8 mouse cellular contexts compared by ENCODE assay signal in genomic region chr7:44847772-44848171, GRCm38 (mm10). TPM values are rescaled to one million over a fixed set of nuclear protein-coding genes. Genes with fewer than 3 reads are reported as not detected.
DNase-seq lines count a peak whose midpoint lies in the region; ATAC-seq lines count a peak whose summit lies in the region.

No protein-coding gene starts in this region.

- H3K36me3 ChIP-seq in kidney, embryonic 15.5 days, result peaks cover 56% of the 10 kb centered on the region
- peaks cover 55% of the 10 kb centered on the region for H3K36me3 ChIP-seq in hindbrain, embryonic 13.5 days
- peaks cover 33% of the 10 kb centered on the region for H3K36me3 ChIP-seq in midbrain, embryonic 15.5 days (replicated peaks)

- ATAC-seq in kidney, embryonic 15.5 days (replicated peaks; ENCODE audit: low FRiP score), result no peak
- ATAC-seq in hindbrain, embryonic 13.5 days (ENCODE audit: low FRiP score), result no peak
- no peak for ATAC-seq in midbrain, embryonic 15.5 days (replicated peaks)
- no peak for ATAC-seq in monocyte, adult 5-6 weeks (replicated peaks; ENCODE audit: insufficient number of reproducible peaks, low FRiP score, low TSS enrichment, poor library complexity, severe bottlenecking)

- no peak for DNase-seq in kidney, adult 18-20 months
- DNase-seq in cerebellum, adult 9-11 months, result peak; percentile 79
- DNase-seq in layer of hippocampus, postnatal 10 days (ENCODE audit: low spot score in 2 of 2), result no peak
- no peak for DNase-seq in left cerebral cortex, adult 11 months (ENCODE audit: low spot score)

- H3K9ac ChIP-seq in kidney, embryonic 15.5 days, result peak overlapping the region; percentile 77
- peak overlapping the region; percentile 77 for H3K9ac ChIP-seq in hindbrain, embryonic 13.5 days
- peak overlapping the region; percentile 38 for H3K9ac ChIP-seq in midbrain, embryonic 15.5 days

- no peaks in the 10 kb centered on the region for H3K27me3 ChIP-seq in kidney, embryonic 15.5 days
- H3K27me3 ChIP-seq in hindbrain, embryonic 13.5 days, result no peaks in the 10 kb centered on the region
- H3K27me3 ChIP-seq in midbrain, embryonic 15.5 days (replicated peaks), result no peaks in the 10 kb centered on the region

- peak overlapping the region; percentile 78 for H3K4me2 ChIP-seq in kidney, embryonic 15.5 days
- H3K4me2 ChIP-seq in hindbrain, embryonic 13.5 days, result peak overlapping the region; percentile 86
- H3K4me2 ChIP-seq in midbrain, embryonic 15.5 days, result peak overlapping the region; percentile 70

- H3K4me1 ChIP-seq in kidney, embryonic 15.5 days, result peaks cover 32% of the 10 kb centered on the region
- H3K4me1 ChIP-seq in hindbrain, embryonic 13.5 days (replicated peaks), result peaks cover 40% of the 10 kb centered on the region
- peaks cover 35% of the 10 kb centered on the region for H3K4me1 ChIP-seq in midbrain, embryonic 15.5 days

- peak overlapping the region; percentile 79 for H3K4me3 ChIP-seq in kidney, embryonic 15.5 days (replicated peaks)
- peak overlapping the region; percentile 78 for H3K4me3 ChIP-seq in hindbrain, embryonic 13.5 days
- peak overlapping the region; percentile 86 for H3K4me3 ChIP-seq in midbrain, embryonic 15.5 days

- H3K27ac ChIP-seq in kidney, embryonic 15.5 days, result no peak overlapping the region
- peak overlapping the region; percentile 98 for H3K27ac ChIP-seq in hindbrain, embryonic 13.5 days
- H3K27ac ChIP-seq in midbrain, embryonic 15.5 days, result peak overlapping the region; percentile 99; the same call in 1 of the 2 replicates

- 68% methylated on average over 5 of the region's 5 CpGs for WGBS in kidney, embryonic 15.5 days
- WGBS in hindbrain, embryonic 13.5 days, result 81% methylated on average over 5 of the region's 5 CpGs
- 80% methylated on average over 5 of the region's 5 CpGs for WGBS in midbrain, embryonic 15.5 days

- H3K9me3 ChIP-seq in kidney, embryonic 15.5 days (replicated peaks), result no peaks in the 10 kb centered on the region
- no peaks in the 10 kb centered on the region for H3K9me3 ChIP-seq in hindbrain, embryonic 13.5 days
- H3K9me3 ChIP-seq in midbrain, embryonic 15.5 days, result no peaks in the 10 kb centered on the region

RNA-seq across cellular contexts. Expression of gene Akt1s1, which starts 1.0 kb away (rescaled TPM):
- polyA plus RNA-seq in kidney, embryonic 15.5 days (2015; fragmentation: Nextera tagmentation; extraction: Ambion mirVana), result 108 and 118 TPM in 2 replicates
- polyA plus RNA-seq in hindbrain, embryonic 13.5 days (2015; fragmentation: Nextera tagmentation; extraction: Ambion mirVana), result 86.8 and 93.7 TPM in 2 replicates
- 89.7 and 91.1 TPM in 2 replicates for polyA plus RNA-seq in midbrain, embryonic 15.5 days (2015; fragmentation: Nextera tagmentation; extraction: Ambion mirVana)
- 11.6 to 33.0 TPM (median 13.0 TPM) in 3 replicates for total RNA-seq in monocyte, adult 5-6 weeks (2017)
- total RNA-seq in layer of hippocampus, postnatal 10 days (2021), result 10 to 100 TPM; 85.8 to 95.5 TPM

RNA-seq across cellular contexts. Expression of gene Tbc1d17, which starts 1.1 kb away (rescaled TPM):
- polyA plus RNA-seq in kidney, embryonic 15.5 days (2015; fragmentation: Nextera tagmentation; extraction: Ambion mirVana), result 76.8 and 81.0 TPM in 2 replicates
- 108 and 112 TPM in 2 replicates for polyA plus RNA-seq in hindbrain, embryonic 13.5 days (2015; fragmentation: Nextera tagmentation; extraction: Ambion mirVana)
- polyA plus RNA-seq in midbrain, embryonic 15.5 days (2015; fragmentation: Nextera tagmentation; extraction: Ambion mirVana), result 121 and 122 TPM in 2 replicates
- 33.8 to 69.8 TPM (median 57.7 TPM) in 3 replicates for total RNA-seq in monocyte, adult 5-6 weeks (2017)
- 10 to 100 TPM; 41.2 to 53.3 TPM for total RNA-seq in layer of hippocampus, postnatal 10 days (2021)

RNA-seq across cellular contexts. Expression of gene Pnkp, which starts 9.2 kb away (rescaled TPM):
- polyA plus RNA-seq in kidney, embryonic 15.5 days (2015; fragmentation: Nextera tagmentation; extraction: Ambion mirVana), result 31.1 and 33.6 TPM in 2 replicates
- 34.1 and 35.8 TPM in 2 replicates for polyA plus RNA-seq in hindbrain, embryonic 13.5 days (2015; fragmentation: Nextera tagmentation; extraction: Ambion mirVana)
- polyA plus RNA-seq in midbrain, embryonic 15.5 days (2015; fragmentation: Nextera tagmentation; extraction: Ambion mirVana), result 30.5 and 32.8 TPM in 2 replicates
- total RNA-seq in monocyte, adult 5-6 weeks (2017), result 68.9 to 89.5 TPM (median 71.5 TPM) in 3 replicates
- total RNA-seq in layer of hippocampus, postnatal 10 days (2021), result 10 to 100 TPM; 32.6 to 38.4 TPM

RNA-seq across cellular contexts. Expression of gene Ptov1, which starts 21.8 kb away (rescaled TPM):
- 411 and 437 TPM in 2 replicates for polyA plus RNA-seq in kidney, embryonic 15.5 days (2015; fragmentation: Nextera tagmentation; extraction: Ambion mirVana)
- polyA plus RNA-seq in hindbrain, embryonic 13.5 days (2015; fragmentation: Nextera tagmentation; extraction: Ambion mirVana), result 495 and 503 TPM in 2 replicates
- polyA plus RNA-seq in midbrain, embryonic 15.5 days (2015; fragmentation: Nextera tagmentation; extraction: Ambion mirVana), result 517 and 553 TPM in 2 replicates
- total RNA-seq in monocyte, adult 5-6 weeks (2017), result 7.2 to 11.9 TPM (median 7.4 TPM) in 3 replicates
- total RNA-seq in layer of hippocampus, postnatal 10 days (2021), result 100 to 1,000 TPM; 278 to 304 TPM

RNA-seq across cellular contexts. Expression of gene Atf5, which starts 31.3 kb away (rescaled TPM):
- polyA plus RNA-seq in kidney, embryonic 15.5 days (2015; fragmentation: Nextera tagmentation; extraction: Ambion mirVana), result 4.2 and 4.3 TPM in 2 replicates
- 3.5 and 4.2 TPM in 2 replicates for polyA plus RNA-seq in hindbrain, embryonic 13.5 days (2015; fragmentation: Nextera tagmentation; extraction: Ambion mirVana)
- polyA plus RNA-seq in midbrain, embryonic 15.5 days (2015; fragmentation: Nextera tagmentation; extraction: Ambion mirVana), result 2.8 and 3.9 TPM in 2 replicates
- total RNA-seq in monocyte, adult 5-6 weeks (2017), result 1.1 to 2.8 TPM (median 2.8 TPM) in 3 replicates
- total RNA-seq in layer of hippocampus, postnatal 10 days (2021), result 10 to 100 TPM; 28.0 to 29.1 TPM
